Mouse (Mus musculus) erythroblast, adult 5-6 weeks (primary cell): Measurements from ENCODE around the gene Cep70. TPM values are rescaled to one million over a fixed set of nuclear protein-coding genes. Genes with fewer than 3 reads are reported as not detected.

ENCODE experiments used
- ATAC-seq: replicated peaks from 2 replicates; pipeline ENCODE4 v1.8.0; 2016; ENCODE audit warnings: moderate number of reproducible peaks, mild to moderate bottlenecking, moderate TSS enrichment, inconsistent platforms; ENCODE audit not compliant: poor library complexity, low FRiP score, severe bottlenecking
- total RNA-seq, 2 experiments: library from RNA; stranded (forward) in 1 of 2; stranded (reverse) in 1 of 2; fragments of 150-400 nt in 1 of 2; fragments of 200-764, 138-1000 nt in 1 of 2; gene quantifications; 2 replicates each; pipeline versions ENCODE4 v1.2.3 to v1.2.4; 2015 to 2017; ENCODE audit warnings: low replicate concordance in 2 of 2

Gene Cep70
- total RNA-seq, 2 experiments from 2014 or later, result 27.1 to 37.3 TPM

- no peak for ATAC-seq
Observed at GRCm38 (mm10) chr9:99306226-99306625, 63.1 kb downstream of the Cep70 start.

GRCm38 (mm10) chr9:99319343-99319951, 76.3 kb downstream of the Cep70 start:
- no peak for ATAC-seq

DNA sequence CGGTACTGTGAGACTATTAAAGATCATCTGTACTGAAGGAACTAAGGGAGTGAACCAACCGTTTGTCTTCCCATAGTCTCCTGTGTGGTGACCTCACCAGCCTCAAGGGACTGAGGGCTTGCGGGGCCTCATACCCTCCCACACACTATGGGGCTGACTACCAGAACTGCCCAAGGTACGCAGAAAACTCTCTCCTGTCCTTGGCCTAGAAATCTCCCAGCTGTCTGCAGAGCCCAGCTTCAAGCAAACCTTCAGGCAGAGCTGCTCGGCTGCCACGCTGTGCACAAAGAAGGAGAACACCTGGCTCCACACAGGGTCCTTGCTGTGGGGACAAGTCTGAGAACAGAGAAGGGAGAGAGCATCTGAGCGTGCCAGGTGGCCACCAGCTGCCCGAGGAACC, 76.8 kb downstream of the Cep70 start:
- ATAC-seq, result no peak

DNA sequence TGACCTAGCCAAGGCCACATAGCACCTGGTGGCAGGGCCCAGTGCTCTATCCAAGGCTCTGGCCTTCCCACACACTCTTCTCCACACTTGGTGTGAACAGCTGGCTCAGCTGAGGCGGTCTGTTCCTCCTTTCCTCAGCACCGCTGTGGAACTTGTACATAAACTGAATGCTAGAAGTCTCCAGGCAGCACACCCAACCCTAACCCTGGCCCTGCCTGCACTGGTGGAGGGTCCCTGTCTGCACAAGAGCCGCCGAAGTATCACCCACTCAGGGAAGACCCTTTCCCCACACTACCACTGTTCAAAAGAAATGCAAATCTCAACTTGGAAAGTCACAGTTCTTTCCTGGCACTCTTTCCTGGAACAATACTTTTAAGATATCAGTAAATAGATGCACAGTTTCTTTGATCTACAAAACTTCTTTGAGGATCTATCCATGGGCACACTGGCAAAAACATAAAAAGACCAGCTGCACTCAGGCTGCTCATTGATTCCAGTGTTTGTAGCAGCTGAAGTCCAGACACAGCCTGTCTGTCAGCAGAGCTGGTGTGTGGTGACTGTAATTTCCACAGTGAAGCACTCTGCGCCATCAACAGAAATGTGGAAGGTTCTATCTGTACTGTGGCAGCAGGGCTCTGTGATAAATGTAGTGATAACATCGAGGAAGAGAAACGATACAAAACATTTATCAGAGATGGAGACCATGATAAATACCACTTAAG, 82.2 kb downstream of the Cep70 start:
- ATAC-seq, result no peak

DNA sequence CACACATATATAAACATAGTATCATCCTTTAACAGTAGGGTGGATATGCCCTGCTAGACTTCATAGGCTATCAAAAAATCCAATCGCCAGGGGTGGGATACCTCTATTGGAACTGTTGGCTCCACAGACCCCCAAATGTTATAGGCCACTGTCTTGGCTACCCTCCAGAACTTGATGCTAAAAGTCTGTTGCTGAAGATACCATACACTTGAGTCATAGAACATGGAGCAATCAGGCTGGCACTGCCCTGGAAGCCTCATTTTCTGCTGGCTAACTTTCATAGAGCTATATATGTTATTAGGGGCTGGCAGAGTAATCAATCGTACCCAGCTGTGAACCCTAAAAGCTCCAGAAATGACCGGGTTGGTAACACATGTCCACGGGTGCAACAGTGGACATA, 82.8 kb downstream of the Cep70 start:
- ATAC-seq, result no peak

GRCm38 (mm10) chr9:99326881-99327280, 83.7 kb downstream of the Cep70 start:
- ATAC-seq, result no peak

GRCm38 (mm10) chr9:99336538-99336937, 93.4 kb downstream of the Cep70 start:
- no peak for ATAC-seq

- ATAC-seq, result no peak
Observed at GRCm38 (mm10) chr9:99338293-99338692, 95.1 kb downstream of the Cep70 start.

DNA sequence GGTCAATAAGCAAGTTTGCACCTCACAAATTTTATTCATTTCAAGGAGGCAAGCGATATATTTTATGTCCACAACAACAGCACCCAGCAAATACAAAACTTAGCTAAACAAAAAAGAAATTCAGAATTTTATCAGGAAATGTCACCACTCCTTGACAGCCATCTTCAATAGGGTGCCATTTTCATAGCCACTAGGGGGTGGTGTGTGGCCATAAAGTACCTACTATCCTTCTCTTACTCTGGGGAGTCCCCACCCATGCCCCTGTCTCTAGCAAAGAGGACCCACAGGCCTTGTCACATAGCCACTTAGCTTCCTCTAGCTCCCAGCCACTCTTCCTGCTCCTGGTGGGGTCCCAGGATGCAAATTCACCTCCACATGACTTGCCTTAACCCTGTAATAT, 96.0 kb downstream of the Cep70 start:
- no peak for ATAC-seq

DNA sequence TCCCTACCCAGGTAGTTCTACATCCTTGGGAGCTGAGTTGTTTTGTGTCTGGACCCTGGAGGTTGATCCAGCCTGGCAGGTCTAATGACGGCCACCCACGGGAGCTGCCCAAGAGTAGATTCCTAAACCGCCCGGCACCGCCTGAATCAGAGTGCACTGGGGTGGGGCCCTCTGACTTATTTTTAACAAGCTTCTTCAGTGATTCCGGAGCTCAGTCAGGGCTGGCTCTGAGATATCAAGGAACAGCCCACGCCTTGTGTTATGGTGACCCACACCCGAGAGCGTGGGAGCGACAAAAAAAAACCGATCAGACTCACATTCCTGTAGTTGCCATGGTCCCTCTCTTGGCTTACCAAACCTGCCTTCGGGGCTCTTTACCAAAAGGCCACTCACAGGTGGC, 97.0 kb downstream of the Cep70 start:
- ATAC-seq, result no peak

DNA sequence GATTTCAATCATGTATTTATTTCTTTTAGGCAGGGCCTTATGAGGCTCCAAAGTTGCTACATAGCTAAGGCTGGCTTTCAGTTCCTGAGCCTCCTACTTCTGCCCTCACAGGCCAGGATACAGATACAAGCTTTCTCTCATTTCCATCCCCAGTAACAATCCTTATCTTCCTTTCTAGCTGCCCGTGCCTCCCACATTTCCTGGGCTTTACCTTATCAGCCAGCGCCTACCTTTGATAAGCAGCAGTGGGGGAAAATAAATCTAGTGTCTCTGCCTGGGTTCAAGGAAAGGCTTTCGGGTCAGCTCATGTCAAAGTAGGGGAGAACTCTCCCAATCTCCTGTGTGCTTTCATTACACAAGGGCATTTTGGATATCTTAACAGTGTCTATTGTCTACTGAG, 98.4 kb downstream of the Cep70 start:
- no peak for ATAC-seq

- ATAC-seq, result no peak
Observed at GRCm38 (mm10) chr9:99345351-99345792, 102.2 kb downstream of the Cep70 start.

Other genes starting within 250 kb of the Cep70 start
- gene Gm1123, start 207.7 kb upstream of the Cep70 start, total RNA-seq (2015; ENCODE audit: low replicate concordance), result not detected in 2 replicates
- not detected in 2 replicates for gene Gm1123, start 207.7 kb upstream of the Cep70 start, total RNA-seq (2017; ENCODE audit: low replicate concordance)
- gene Pik3cb, start 102.7 kb upstream of the Cep70 start, total RNA-seq (2015; ENCODE audit: low replicate concordance), result 7.5 and 9.2 TPM in 2 replicates
- gene Pik3cb, start 102.7 kb upstream of the Cep70 start, total RNA-seq (2017; ENCODE audit: low replicate concordance), result 4.7 and 4.9 TPM in 2 replicates
- not detected in 2 replicates for gene Faiml, start 6.1 kb upstream of the Cep70 start, total RNA-seq (2015; ENCODE audit: low replicate concordance)
- not detected in 2 replicates for gene Faiml, start 6.1 kb upstream of the Cep70 start, total RNA-seq (2017; ENCODE audit: low replicate concordance)
- not detected in 2 replicates for gene Esyt3, start 115.2 kb downstream of the Cep70 start, total RNA-seq (2015; ENCODE audit: low replicate concordance)
- gene Esyt3, start 115.2 kb downstream of the Cep70 start, total RNA-seq (2017; ENCODE audit: low replicate concordance), result not detected in 2 replicates
- 4.4 TPM in 1 of 2 replicates, not detected in the other for gene Mras, start 194.0 kb downstream of the Cep70 start, total RNA-seq (2015; ENCODE audit: low replicate concordance)
- gene Mras, start 194.0 kb downstream of the Cep70 start, total RNA-seq (2017; ENCODE audit: low replicate concordance), result 1.3 and 2.7 TPM in 2 replicates
- gene Nme9, start 208.1 kb downstream of the Cep70 start, total RNA-seq (2015; ENCODE audit: low replicate concordance), result not detected in 2 replicates
- not detected in 2 replicates for gene Nme9, start 208.1 kb downstream of the Cep70 start, total RNA-seq (2017; ENCODE audit: low replicate concordance)